Mouse (Mus musculus): ENCODE results near the gene Olfr933.

- TF ChIP-seq CTCF (IDR thresholded peaks at IDR 0.05; ENCODE audit: extremely low read depth, insufficient read depth, low read length) (no peak), POLR2A (IDR thresholded peaks at IDR 0.05; ENCODE audit: extremely low read depth, insufficient read depth, low read length) (no peak)
Measured at GRCm38 (mm10) chr9:38999583-38999982, 27.5 kb downstream of the Olfr933 start, which contains the start of gene Olfr935.
